Mouse (Mus musculus) CH12.LX (cell line): ENCODE results near the gene Gna15.

Source experiments
- CTCF ChIP-seq, 2 experiments: IDR thresholded peaks in 1 of 2; conservative IDR thresholded peaks in 1 of 2; 2 replicates each; pipeline ENCODE4 v1.5.1; 2011 to 2012; ENCODE audit warnings: low read depth in 2 of 2, low read length in 2 of 2, improper control_type of control experiment in 1 of 2, inconsistent platforms in 1 of 2, mild to moderate bottlenecking in 1 of 2, moderate library complexity in 1 of 2
- E2F4 ChIP-seq: IDR thresholded peaks from 2 replicates; pipeline ENCODE4 v1.6.1; 2011; ENCODE audit warnings: low read depth, low read length, improper control_type of control experiment; ENCODE audit not compliant: insufficient replicate concordance
- EP300 ChIP-seq: IDR thresholded peaks from 2 replicates; pipeline ENCODE4 v1.6.1; 2011; ENCODE audit warnings: low read length, improper control_type of control experiment
- MAX ChIP-seq: IDR thresholded peaks from 2 replicates; pipeline ENCODE4 v1.6.1; 2011; ENCODE audit warnings: low read length, improper control_type of control experiment
- MYC ChIP-seq: IDR thresholded peaks from 2 replicates; pipeline ENCODE4 v1.6.1; 2011; ENCODE audit warnings: low read depth, mild to moderate bottlenecking, improper control_type of control experiment, low read length
- POLR2A ChIP-seq: IDR thresholded peaks from 2 replicates; pipeline ENCODE4 v1.6.1; 2011; ENCODE audit warnings: low read depth, mild to moderate bottlenecking, improper control_type of control experiment, low read length
- RCOR1 ChIP-seq: conservative IDR thresholded peaks from 2 replicates; pipeline ENCODE4 v1.6.1; 2012; ENCODE audit warnings: low read depth, mild to moderate bottlenecking, inconsistent platforms, low read length, improper control_type of control experiment
- TBP ChIP-seq: conservative IDR thresholded peaks from 2 replicates; pipeline ENCODE4 v1.6.1; 2011; ENCODE audit warnings: low read depth, low read length, improper control_type of control experiment
- TCF12 ChIP-seq: IDR thresholded peaks from 2 replicates; pipeline ENCODE4 v1.6.1; 2014; ENCODE audit warnings: low read depth, mild to moderate bottlenecking, inconsistent platforms, low read length, improper control_type of control experiment
- UBTF ChIP-seq: IDR thresholded peaks from 2 replicates; pipeline ENCODE4 v1.6.1; 2012; ENCODE audit warnings: low read depth, mild to moderate bottlenecking, inconsistent platforms, low read length, improper control_type of control experiment, moderate library complexity
- USF1 ChIP-seq: IDR thresholded peaks from 2 replicates; pipeline ENCODE4 v1.6.1; 2014; ENCODE audit warnings: low read depth, mild to moderate bottlenecking, inconsistent platforms, low read length, improper control_type of control experiment
- ZC3H11A ChIP-seq: IDR thresholded peaks from 2 replicates; pipeline ENCODE4 v1.6.1; 2012; ENCODE audit warnings: low read depth, mild to moderate bottlenecking, inconsistent platforms, low read length, improper control_type of control experiment
- ZKSCAN1 ChIP-seq: IDR thresholded peaks from 2 replicates; pipeline ENCODE4 v1.6.1; 2012; ENCODE audit warnings: low read depth, inconsistent platforms, low read length, improper control_type of control experiment, borderline replicate concordance
- ZNF384 ChIP-seq: IDR thresholded peaks from 2 replicates; pipeline ENCODE4 v1.6.1; 2012; ENCODE audit warnings: low read depth, low read length, improper control_type of control experiment, inconsistent platforms

- TF ChIP-seq TCF12 (no peak), CTCF (conservative IDR thresholded peaks at IDR 0.05 in 1 of 2, IDR thresholded peaks at IDR 0.05 in 1 of 2; ENCODE audit: low read depth in 2 of 2, low read length in 2 of 2) (no peak), ZC3H11A (no peak), MYC (no peak), EP300 (no peak), USF1 (no peak), POLR2A (no peak), MAX (no peak), RCOR1 (no peak), ZKSCAN1 (no peak), TBP (no peak), E2F4 (no peak), UBTF (no peak), ZNF384 (no peak)
These were observed 47.5 kb upstream of the Gna15 start for GRCm38 (mm10) chr10:81571501-81571876.
